Mouse (Mus musculus) heart, embryonic 15.5 days (tissue): ENCODE measurements at regions not wholly inside any gene's neighbourhood (a gene's known extent, or its start where the extent isn't known, plus 50 kb on each side); places are given as distances from the start of the nearest gene placed in this dataset.

Source experiments
- ATAC-seq: fragments of 200-750 bp; cut with Nextera tagmentation; replicated peaks from 2 replicates; pipeline ENCODE4 v1.8.0; 2017; ENCODE audit warnings: low read depth, moderate TSS enrichment; ENCODE audit not compliant: insufficient number of reproducible peaks, insufficient read depth, low FRiP score
- H3K27ac ChIP-seq: fragments of 300-500 bp; sonication (generic); 2 replicates; pipeline ENCODE4 v1.5.1; 2015; ENCODE audit warnings: mild to moderate bottlenecking, inconsistent platforms
- H3K27me3 ChIP-seq: fragments of 300-500 bp; sonication (generic); 2 replicates; pipeline ENCODE4 v1.6.1; 2015; ENCODE audit warnings: inconsistent platforms
- H3K36me3 ChIP-seq: fragments of 300-500 bp; sonication (generic); 2 replicates; pipeline ENCODE4 v1.6.1; 2015; ENCODE audit warnings: mild to moderate bottlenecking, inconsistent platforms
- H3K4me1 ChIP-seq: fragments of 300-500 bp; sonication (generic); replicated peaks from 2 replicates; pipeline ENCODE4 v1.6.1; 2015; ENCODE audit warnings: inconsistent platforms
- H3K4me2 ChIP-seq: fragments of 300-500 bp; sonication (generic); 2 replicates; pipeline ENCODE4 v1.6.1; 2015; ENCODE audit warnings: inconsistent platforms, mild to moderate bottlenecking, moderate library complexity
- H3K4me3 ChIP-seq: fragments of 300-500 bp; sonication (generic); 2 replicates; pipeline ENCODE4 v1.5.1; 2015; ENCODE audit warnings: mild to moderate bottlenecking, inconsistent platforms
- H3K9ac ChIP-seq: fragments of 300-500 bp; sonication (generic); 2 replicates; pipeline ENCODE4 v1.6.1; 2015; ENCODE audit warnings: mild to moderate bottlenecking, inconsistent platforms
- H3K9me3 ChIP-seq: fragments of 300-500 bp; sonication (generic); replicated peaks from 2 replicates; pipeline ENCODE4 v1.6.1; 2016; ENCODE audit warnings: inconsistent platforms
- WGBS: fragments of 180-500 bp; shearing (Covaris S2); methylation state at CpG from one replicate; pipeline ENCODE4 v1.1.7; 2015; ENCODE audit warnings: mixed read lengths; 5-methylcytosine and 5-hydroxymethylcytosine counted together

GRCm38 (mm10) chr8:54414092-54414799, 115.1 kb upstream of the Asb5 start:
- WGBS = 56% methylated on average over 4 of the region's 4 CpGs
- no peak for ATAC-seq

GRCm38 (mm10) chr8:54416691-54417090, 112.7 kb upstream of the Asb5 start:
- no peaks in the 10 kb centered on the region for H3K9me3 ChIP-seq
- no peak overlapping the region for H3K27ac ChIP-seq
- no peak overlapping the region for H3K4me2 ChIP-seq
- WGBS = 78% methylated on average over 2 of the region's 2 CpGs
- ATAC-seq = no peak
- no peak overlapping the region for H3K9ac ChIP-seq
- no peaks in the 10 kb centered on the region for H3K36me3 ChIP-seq
- no peaks in the 10 kb centered on the region for H3K27me3 ChIP-seq
- no peak overlapping the region for H3K4me3 ChIP-seq
- no peaks in the 10 kb centered on the region for H3K4me1 ChIP-seq

More at GRCm38 (mm10) chr8:54414092-54414799, 115.1 kb upstream of the Asb5 start:
- H3K4me2 ChIP-seq = no peak overlapping the region
- H3K9ac ChIP-seq = no peak overlapping the region
- no peak overlapping the region for H3K27ac ChIP-seq
- H3K36me3 ChIP-seq = no peaks in the 10 kb centered on the region
- H3K27me3 ChIP-seq = no peaks in the 10 kb centered on the region
- no peaks in the 10 kb centered on the region for H3K4me1 ChIP-seq
- H3K4me3 ChIP-seq = no peak overlapping the region
- no peaks in the 10 kb centered on the region for H3K9me3 ChIP-seq

- Histone ChIP-seq H3K4me1 (no peaks in the 10 kb centered on the region), H3K27ac (no peak overlapping the region), H3K9ac (no peak overlapping the region), H3K9me3 (no peaks in the 10 kb centered on the region), H3K4me3 (no peak overlapping the region), H3K36me3 (no peaks in the 10 kb centered on the region), H3K4me2 (no peak overlapping the region), H3K27me3 (no peaks in the 10 kb centered on the region)
- 77% methylated on average over 2 of the region's 2 CpGs for WGBS
- ATAC-seq = no peak
These were observed 111.3 kb upstream of the Asb5 start for GRCm38 (mm10) chr8:54418035-54418434.

GRCm38 (mm10) chr8:54420339-54421098, 108.9 kb upstream of the Asb5 start:
- no peaks in the 10 kb centered on the region for H3K36me3 ChIP-seq
- no peaks in the 10 kb centered on the region for H3K27me3 ChIP-seq
- H3K4me2 ChIP-seq = no peak overlapping the region
- H3K4me1 ChIP-seq = no peaks in the 10 kb centered on the region
- no peak overlapping the region for H3K9ac ChIP-seq
- WGBS = 63% methylated on average over 6 of the region's 6 CpGs
- no peak overlapping the region for H3K4me3 ChIP-seq
- no peaks in the 10 kb centered on the region for H3K9me3 ChIP-seq
- ATAC-seq = no peak
- H3K27ac ChIP-seq = no peak overlapping the region

GRCm38 (mm10) chr8:54425039-54425438, 104.3 kb upstream of the Asb5 start:
- ATAC-seq = no peak
- no peak overlapping the region for H3K4me2 ChIP-seq
- no peaks in the 10 kb centered on the region for H3K9me3 ChIP-seq
- no peak overlapping the region for H3K9ac ChIP-seq
- no peaks in the 10 kb centered on the region for H3K36me3 ChIP-seq
- no peak overlapping the region for H3K4me3 ChIP-seq
- no peak overlapping the region for H3K27ac ChIP-seq
- no peaks in the 10 kb centered on the region for H3K4me1 ChIP-seq
- H3K27me3 ChIP-seq = no peaks in the 10 kb centered on the region
- WGBS = 76% methylated on average over 3 of the region's 3 CpGs

- Histone ChIP-seq H3K4me3 (no peak overlapping the region), H3K4me2 (no peak overlapping the region), H3K4me1 (no peaks in the 10 kb centered on the region), H3K27ac (no peak overlapping the region), H3K36me3 (no peaks in the 10 kb centered on the region), H3K9ac (no peak overlapping the region), H3K27me3 (no peaks in the 10 kb centered on the region), H3K9me3 (no peaks in the 10 kb centered on the region)
- no peak for ATAC-seq
- WGBS = 76% methylated on average over 5 of the region's 5 CpGs
These were observed 93.7 kb upstream of the Asb5 start for GRCm38 (mm10) chr8:54435694-54436093.

GRCm38 (mm10) chr8:54441143-54441542, 88.2 kb upstream of the Asb5 start:
- Histone ChIP-seq H3K36me3 (no peaks in the 10 kb centered on the region), H3K4me3 (no peak overlapping the region), H3K27ac (no peak overlapping the region), H3K4me1 (no peaks in the 10 kb centered on the region), H3K9ac (no peak overlapping the region), H3K9me3 (no peaks in the 10 kb centered on the region), H3K27me3 (no peaks in the 10 kb centered on the region), H3K4me2 (no peak overlapping the region)
- ATAC-seq = no peak
- WGBS = 65% methylated on average over 3 of the region's 3 CpGs

- Histone ChIP-seq H3K9me3 (no peaks in the 10 kb centered on the region), H3K36me3 (no peaks in the 10 kb centered on the region), H3K4me3 (no peak overlapping the region), H3K4me2 (no peak overlapping the region), H3K27ac (no peak overlapping the region), H3K9ac (no peak overlapping the region), H3K27me3 (no peaks in the 10 kb centered on the region), H3K4me1 (peaks cover 2% of the 10 kb centered on the region; the same call in 1 of the 2 replicates)
- ATAC-seq = no peak
- 70% methylated on average over 1 of the region's 1 CpGs for WGBS
These were observed 87.0 kb upstream of the Asb5 start for GRCm38 (mm10) chr8:54442395-54442794.

GRCm38 (mm10) chr8:54446370-54446769, 83.0 kb upstream of the Asb5 start:
- Histone ChIP-seq H3K27ac (no peak overlapping the region), H3K4me3 (no peak overlapping the region), H3K4me2 (no peak overlapping the region), H3K9ac (no peak overlapping the region), H3K4me1 (peaks cover 2% of the 10 kb centered on the region; the same call in 1 of the 2 replicates), H3K9me3 (no peaks in the 10 kb centered on the region), H3K27me3 (no peaks in the 10 kb centered on the region), H3K36me3 (no peaks in the 10 kb centered on the region)
- 29% methylated on average over 5 of the region's 5 CpGs for WGBS
- no peak for ATAC-seq

GRCm38 (mm10) chr8:54449811-54450210, 79.6 kb upstream of the Asb5 start:
- H3K4me1 ChIP-seq = peaks cover 2% of the 10 kb centered on the region; the same call in 1 of the 2 replicates
- H3K9ac ChIP-seq = no peak overlapping the region
- H3K36me3 ChIP-seq = no peaks in the 10 kb centered on the region
- H3K27ac ChIP-seq = no peak overlapping the region
- H3K4me3 ChIP-seq = no peak overlapping the region
- ATAC-seq = no peak
- H3K9me3 ChIP-seq = no peaks in the 10 kb centered on the region
- no peaks in the 10 kb centered on the region for H3K27me3 ChIP-seq
- H3K4me2 ChIP-seq = no peak overlapping the region

- no peak overlapping the region for H3K9ac ChIP-seq
- no peaks in the 10 kb centered on the region for H3K4me1 ChIP-seq
- H3K4me3 ChIP-seq = no peak overlapping the region
- H3K9me3 ChIP-seq = no peaks in the 10 kb centered on the region
- no peak for ATAC-seq
- WGBS = 79% methylated on average over 9 of the region's 9 CpGs
- no peaks in the 10 kb centered on the region for H3K36me3 ChIP-seq
- H3K4me2 ChIP-seq = no peak overlapping the region
- no peaks in the 10 kb centered on the region for H3K27me3 ChIP-seq
- no peak overlapping the region for H3K27ac ChIP-seq
These were observed 77.9 kb upstream of the Asb5 start for GRCm38 (mm10) chr8:54451323-54452021.
